Comparison of ENCODE assay signal across 11 mouse cellular contexts in genomic region chr14:120299716-120300115, GRCm38 (mm10). TPM values are rescaled to one million over a fixed set of nuclear protein-coding genes. Genes with fewer than 3 reads are reported as not detected.
DNase-seq lines count a peak whose midpoint lies in the region; ATAC-seq lines count a peak whose summit lies in the region.
"Had no signal": no experiment of that assay in that cellular context is flagged by ENCODE, and none has a peak within 500 bp of the region (broad histone marks: within the 10 kb centered on the region; RNA-seq: fewer than 3 reads in every experiment).

No protein-coding gene starts in this region.

- H3K4me2 ChIP-seq in kidney, embryonic 16.5 days (replicated peaks; ENCODE audit: low read depth, low read length): no peak overlapping the region
- H3K4me2 ChIP-seq: neural tube, embryonic 15.5 days had no signal

- H3K4me3 ChIP-seq in kidney, embryonic 16.5 days (ENCODE audit: low read length): no peak overlapping the region
- H3K4me3 ChIP-seq in hindbrain, embryonic 10.5 days: no peak overlapping the region
- H3K4me3 ChIP-seq: neural tube, embryonic 15.5 days had no signal

- H3K9me3 ChIP-seq in kidney, embryonic 16.5 days (ENCODE audit: low read length): no peaks in the 10 kb centered on the region
- no peaks in the 10 kb centered on the region for H3K9me3 ChIP-seq in hindbrain, embryonic 10.5 days
- H3K9me3 ChIP-seq: neural tube, embryonic 15.5 days had no signal

- peaks cover 69% of the 10 kb centered on the region for H3K4me1 ChIP-seq in kidney, embryonic 16.5 days (ENCODE audit: insufficient read depth, low read length)
- peaks cover 39% of the 10 kb centered on the region for H3K4me1 ChIP-seq in hindbrain, embryonic 10.5 days (replicated peaks)

- DNase-seq in gastrocnemius, adult 18-20 months (ENCODE audit: low spot score): peak; percentile 78
- no peak for DNase-seq in gastrocnemius, postnatal 10 days
- peak; percentile 79 for DNase-seq in 3T3-L1 (ENCODE audit: low read depth, low spot score)
- peak; percentile 73 to 77 for DNase-seq in heart, adult 9 months (ENCODE audit: low spot score in 2 of 2)
- DNase-seq in cerebellum, postnatal 14 days: no peak
- no peak for DNase-seq in urinary bladder, postnatal 25 days (ENCODE audit: low spot score)
- no peak for DNase-seq in hindbrain, embryonic 10.5 days (ENCODE audit: low spot score)

- peak overlapping the region; percentile 80 for H3K27ac ChIP-seq in kidney, embryonic 16.5 days (ENCODE audit: low read length)
- H3K27ac ChIP-seq in hindbrain, embryonic 10.5 days: no peak overlapping the region
- H3K27ac ChIP-seq: macrophage; neural tube, embryonic 15.5 days had no signal

- H3K36me3 ChIP-seq in kidney, embryonic 16.5 days (ENCODE audit: insufficient read depth, low read length): no peaks in the 10 kb centered on the region
- no peaks in the 10 kb centered on the region for H3K36me3 ChIP-seq in hindbrain, embryonic 10.5 days
- H3K36me3 ChIP-seq: neural tube, embryonic 15.5 days had no signal

- peak; percentile 55 for ATAC-seq in kidney, embryonic 16.5 days (ENCODE audit: low FRiP score, low TSS enrichment)
- ATAC-seq: activated CD4-positive, CD25-positive, alpha-beta regulatory T cell, adult 4 months had no signal

- H3K27me3 ChIP-seq in kidney, embryonic 16.5 days (ENCODE audit: insufficient read depth, low read length): no peaks in the 10 kb centered on the region
- no peaks in the 10 kb centered on the region for H3K27me3 ChIP-seq in hindbrain, embryonic 10.5 days (ENCODE audit: insufficient read depth, poor library complexity, severe bottlenecking)
- H3K27me3 ChIP-seq: neural tube, embryonic 15.5 days had no signal

- H3K9ac ChIP-seq in kidney, embryonic 16.5 days (replicated peaks; ENCODE audit: low read length): no peak overlapping the region
- H3K9ac ChIP-seq: neural tube, embryonic 15.5 days had no signal

- 29% methylated on average over 3 of the region's 3 CpGs for WGBS in kidney, embryonic 16.5 days
- 80% methylated on average over 3 of the region's 3 CpGs for whole genome bisulfite sequencing in hindbrain, embryonic 10.5 days

RNA-seq across cellular contexts. Expression of gene Mbnl2, which starts 24.2 kb away (rescaled TPM):
- 100 to 1,000 TPM; 299 to 300 TPM for total RNA-seq in gastrocnemius, adult 18-20 months (2021)
- total RNA-seq in gastrocnemius, postnatal 10 days (2021): 100 to 1,000 TPM; 213 to 224 TPM
- 103 and 106 TPM in 2 replicates for polyA plus RNA-seq in kidney, embryonic 16.5 days (2015; fragmentation: Nextera tagmentation; extraction: Ambion mirVana)
- polyA plus RNA-seq in hindbrain, embryonic 10.5 days (2016; fragmentation: Nextera tagmentation; extraction: Ambion mirVana): 29.4 and 31.8 TPM in 2 replicates

Comparison
In these comparisons a context has a peak if more than half of its experiments do, and no peak if none do; other contexts are left out.
1. DNase-seq: peak in gastrocnemius, adult 18-20 months (single experiment), 3T3-L1 (single experiment) and heart, adult 9 months (2 of 2); none in gastrocnemius, postnatal 10 days (single experiment), cerebellum, postnatal 14 days (0 of 2), urinary bladder, postnatal 25 days (single experiment) and hindbrain, embryonic 10.5 days (single experiment).